Mouse (Mus musculus) cerebellum, adult 2 months (tissue): Measurements from ENCODE around the gene Tnfaip2.

Experiments used
- CTCF ChIP-seq: fragments of 200-500 bp; IDR thresholded peaks from 2 replicates; pipeline ENCODE4 v1.5.1; 2011; ENCODE audit warnings: low read depth, mild to moderate bottlenecking, control low read depth, low read length, moderate library complexity, borderline replicate concordance; ENCODE audit not compliant: insufficient read depth
- POLR2A ChIP-seq: fragments of 200-500 bp; IDR thresholded peaks from 2 replicates; pipeline ENCODE4 v1.6.1; 2011; ENCODE audit warnings: low read length, control low read depth, borderline replicate concordance; ENCODE audit not compliant: insufficient read depth

DNA sequence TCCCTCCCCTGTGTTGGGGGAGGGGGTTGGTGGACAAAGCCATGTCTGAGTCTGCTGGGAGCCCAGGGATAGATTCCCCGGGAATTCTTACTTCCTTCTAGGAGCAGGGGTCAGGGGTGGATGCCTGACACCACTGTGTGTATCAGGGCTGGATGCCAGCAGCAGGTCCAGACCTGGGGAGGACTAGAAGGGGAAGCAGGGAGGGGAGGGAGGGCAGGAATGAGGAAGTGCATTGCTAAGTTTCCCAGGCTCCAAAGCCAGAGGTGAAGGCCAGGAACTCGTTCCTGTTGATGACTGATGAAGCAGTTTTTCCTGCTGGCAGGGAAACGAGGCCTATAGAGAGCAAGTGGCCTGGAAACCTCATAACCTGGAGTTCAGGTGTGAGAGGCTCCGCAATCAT lies 10.2 kb upstream of the Tnfaip2 start:
- TF ChIP-seq CTCF: no peak
- no peak for TF ChIP-seq POLR2A
